Mouse (Mus musculus): ENCODE results near the gene Zbtb8a. TPM values are rescaled to one million over a fixed set of nuclear protein-coding genes. Genes with fewer than 3 reads are reported as not detected.

Gene Zbtb8a
- total RNA-seq, 2 experiments from 2014 or later = 4.7 to 6.5 TPM

GRCm38 (mm10) chr4:129342705-129343104, 35.2 kb downstream of the Zbtb8a start:
- no peak for DNase-seq (ENCODE audit: low spot score in 2 of 2)
- intact Hi-C loops (cut with DNase I) = no loop called here

GRCm38 (mm10) chr4:129341888-129342287, 36.0 kb downstream of the Zbtb8a start:
- intact Hi-C loops (cut with DNase I) = no loop called here
- DNase-seq (ENCODE audit: low spot score in 2 of 2) = no peak

- DNase-seq (ENCODE audit: low spot score in 2 of 2) = no peak
- intact Hi-C loops (cut with DNase I) = loop anchor here (5.0 kb wide), 1 partner anchor 123 kb away; the partner anchor contains the start of gene Bsdc1
These were observed 38.2 kb downstream of the Zbtb8a start for GRCm38 (mm10) chr4:129339743-129340142.

GRCm38 (mm10) chr4:129336291-129336690, 41.6 kb downstream of the Zbtb8a start:
- intact Hi-C loops (cut with DNase I) = loop anchor here (5.0 kb wide), 1 partner anchor 126 kb away; the partner anchor contains the start of gene Bsdc1
- DNase-seq (ENCODE audit: low spot score in 2 of 2) = peak in 1 of 2 experiments; percentile 7

- DNase-seq (ENCODE audit: low spot score in 2 of 2) = peak; percentile 96 to 98
- intact Hi-C loops (cut with DNase I) = loop anchor here (1.0 to 5.0 kb wide), 2 partner anchors 127 to 146 kb away; partner anchors contain the start of genes Bsdc1, S100pbp and Yars
These were observed 42.5 kb downstream of the Zbtb8a start, which contains the start of the genes Rbbp4 and Zbtb8os for GRCm38 (mm10) chr4:129335216-129336074. Gene Rbbp4 (minus strand): TSS chr4:129335370. Gene Zbtb8os (plus strand): TSS chr4:129335695.

GRCm38 (mm10) chr4:129334677-129335215, 43.2 kb downstream of the Zbtb8a start:
- DNase-seq (ENCODE audit: low spot score in 2 of 2) = no peak
- intact Hi-C loops (cut with DNase I) = loop anchor here (1.0 to 5.0 kb wide), 2 partner anchors 128 to 145 kb away; partner anchors contain the start of genes Bsdc1, S100pbp and Yars

- DNase-seq (ENCODE audit: low spot score in 2 of 2) = no peak
These were observed 45.1 kb downstream of the Zbtb8a start for GRCm38 (mm10) chr4:129332846-129333245.

GRCm38 (mm10) chr4:129326191-129326590, 51.7 kb downstream of the Zbtb8a start:
- DNase-seq (ENCODE audit: low spot score in 2 of 2) = no peak
- intact Hi-C loops (cut with DNase I) = no loop called here

More at GRCm38 (mm10) chr4:129332846-129333245, 45.1 kb downstream of the Zbtb8a start:
- intact Hi-C loops (cut with DNase I) = no loop called here

- intact Hi-C loops (cut with DNase I) = no loop called here
These were observed 53.2 kb downstream of the Zbtb8a start for GRCm38 (mm10) chr4:129324756-129325155.

GRCm38 (mm10) chr4:129323491-129323890, 54.4 kb downstream of the Zbtb8a start:
- DNase-seq (ENCODE audit: low spot score in 2 of 2) = no peak
- intact Hi-C loops (cut with DNase I) = no loop called here

More at GRCm38 (mm10) chr4:129324756-129325155, 53.2 kb downstream of the Zbtb8a start:
- no peak for DNase-seq (ENCODE audit: low spot score in 2 of 2)

- DNase-seq (ENCODE audit: low spot score in 2 of 2) = peak in 1 of 2 experiments; percentile 15
- intact Hi-C loops (cut with DNase I) = no loop called here
These were observed 55.9 kb downstream of the Zbtb8a start for GRCm38 (mm10) chr4:129322042-129322441.

- no peak for DNase-seq (ENCODE audit: low spot score in 2 of 2)
- intact Hi-C loops (cut with DNase I) = no loop called here
These were observed 57.0 kb downstream of the Zbtb8a start for GRCm38 (mm10) chr4:129320876-129321275.

GRCm38 (mm10) chr4:129313886-129314285, 64.0 kb downstream of the Zbtb8a start:
- no peak for DNase-seq (ENCODE audit: low spot score in 2 of 2)
- intact Hi-C loops (cut with DNase I) = no loop called here

- no peak for DNase-seq (ENCODE audit: low spot score in 2 of 2)
- intact Hi-C loops (cut with DNase I) = no loop called here
These were observed 70.0 kb downstream of the Zbtb8a start for GRCm38 (mm10) chr4:129307936-129308335.

GRCm38 (mm10) chr4:129304306-129304705, 73.6 kb downstream of the Zbtb8a start:
- no peak for DNase-seq (ENCODE audit: low spot score in 2 of 2)
- intact Hi-C loops (cut with DNase I) = no loop called here

- no peak for DNase-seq (ENCODE audit: low spot score in 2 of 2)
- intact Hi-C loops (cut with DNase I) = no loop called here
These were observed 74.1 kb downstream of the Zbtb8a start for GRCm38 (mm10) chr4:129303816-129304215.

Other genes starting within 250 kb of the Zbtb8a start
- 10 to 100 TPM; 56.9 to 73.3 TPM for gene Fndc5, start 241.1 kb downstream of the Zbtb8a start, total RNA-seq (2021)
- 10 to 100 TPM; 33.9 to 36.0 TPM for gene S100pbp, start 188.4 kb downstream of the Zbtb8a start, total RNA-seq (2021)
- 10 to 100 TPM; 89.6 to 93.2 TPM for gene Yars, start 188.4 kb downstream of the Zbtb8a start, total RNA-seq (2021)
- gene C77080, start 116.7 kb downstream of the Zbtb8a start, total RNA-seq (2021) = 10 to 100 TPM; 19.7 to 27.1 TPM
- gene Sync, start 90.5 kb downstream of the Zbtb8a start, total RNA-seq (2021) = 1 to 10 TPM; 1.3 to 2.1 TPM
- gene Rbbp4, start 42.7 kb downstream of the Zbtb8a start, total RNA-seq (2021) = 100 to 1,000 TPM; 115 to 123 TPM
- gene Zbtb8os, start 42.4 kb downstream of the Zbtb8a start, total RNA-seq (2021) = 10 to 100 TPM; 24.6 to 28.4 TPM
- gene Zbtb8b, start 62.7 kb upstream of the Zbtb8a start, total RNA-seq (2021) = 1 to 10 TPM; 4.3 to 4.9 TPM
- 10 to 100 TPM; 56.3 to 62.4 TPM for gene Bsdc1, start 83.5 kb upstream of the Zbtb8a start, total RNA-seq (2021)
- gene Tssk3, start 112.9 kb upstream of the Zbtb8a start, total RNA-seq (2021) = under 1 TPM; 0.42 to 0.52 TPM
- not detected for gene Fam229a, start 113.1 kb upstream of the Zbtb8a start, total RNA-seq (2021)
- gene Marcksl1, start 135.5 kb upstream of the Zbtb8a start, total RNA-seq (2021) = 100 to 1,000 TPM; 150 to 174 TPM
- gene Hdac1, start 164.6 kb upstream of the Zbtb8a start, total RNA-seq (2021) = 10 to 100 TPM; 27.0 to 27.4 TPM
- 1 to 10 TPM; 2.1 to 2.6 TPM for gene Lck, start 195.5 kb upstream of the Zbtb8a start, total RNA-seq (2021)
- gene Fam167b, start 200.4 kb upstream of the Zbtb8a start, total RNA-seq (2021) = not detected
- gene Eif3i, start 222.5 kb upstream of the Zbtb8a start, total RNA-seq (2021) = 100 to 1,000 TPM; 121 to 140 TPM
- gene Tmem234, start 222.6 kb upstream of the Zbtb8a start, total RNA-seq (2021) = 10 to 100 TPM; 92.2 to 93.7 TPM
- 1 to 10 TPM; 2.9 to 7.7 TPM for gene Dcdc2b, start 236.1 kb upstream of the Zbtb8a start, total RNA-seq (2021)
- gene Iqcc, start 241.0 kb upstream of the Zbtb8a start, total RNA-seq (2021) = 10 to 100 TPM; 27.5 to 36.2 TPM
- gene Ccdc28b, start 245.8 kb upstream of the Zbtb8a start, total RNA-seq (2021) = 10 to 100 TPM; 53.7 to 60.8 TPM